Mouse (Mus musculus): Measurements from ENCODE around the gene Garnl3.

GRCm38 (mm10) chr2:33138491-33138890 lies 7.0 kb upstream of the Garnl3 start:
- no peak for TF ChIP-seq POLR2A (IDR thresholded peaks at IDR 0.05; ENCODE audit: low read depth, low read length)
- no peak for TF ChIP-seq CTCF (conservative IDR thresholded peaks at IDR 0.05; ENCODE audit: insufficient read depth, insufficient read length, low read depth, low read length)
